ENCODE assay signal across 13 mouse cellular contexts in the genomic region with DNA sequence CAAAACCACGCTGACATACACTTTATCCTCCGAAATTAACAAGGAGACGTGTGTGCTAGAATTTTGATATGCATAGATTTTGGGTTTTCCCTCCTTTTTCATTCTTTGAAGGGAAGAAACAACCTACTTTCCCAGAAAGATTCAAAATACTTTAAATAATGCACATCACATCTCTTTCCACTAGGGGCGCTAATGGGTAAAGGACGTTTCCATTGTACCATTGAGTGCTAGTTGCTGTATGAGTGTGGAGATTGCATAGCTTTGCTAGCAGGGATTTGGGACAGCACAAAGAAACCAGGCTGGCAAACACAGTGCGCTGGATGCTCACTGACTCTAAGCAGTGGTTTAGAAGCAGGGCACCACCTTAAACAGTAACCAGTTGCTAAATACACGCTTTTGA. TPM values are rescaled to one million over a fixed set of nuclear protein-coding genes. Genes with fewer than 3 reads are reported as not detected.
DNase-seq lines count a peak whose midpoint lies in the region; ATAC-seq and TF ChIP-seq lines count a peak whose summit lies in the region.
"Had no signal": no experiment of that assay in that cellular context is flagged by ENCODE, and none has a peak within 500 bp of the region (broad histone marks: within the 10 kb centered on the region; RNA-seq: fewer than 3 reads in every experiment).

No protein-coding gene starts in this region.

- TF ChIP-seq POLR2A in cerebellum, adult 2 months (IDR thresholded peaks at IDR 0.05; ENCODE audit: borderline replicate concordance, insufficient read depth, low read length), result no peak

- H3K9me3 ChIP-seq in E14TG2a.4 (ENCODE audit: low read length), result no peaks in the 10 kb centered on the region
- H3K9me3 ChIP-seq in limb, embryonic 10.5 days (replicated peaks), result no peaks in the 10 kb centered on the region

- no peaks in the 10 kb centered on the region for H3K36me3 ChIP-seq in E14TG2a.4 (ENCODE audit: insufficient read depth, low read length)
- no peaks in the 10 kb centered on the region for H3K36me3 ChIP-seq in limb, embryonic 10.5 days

- DNase-seq in cerebellum, adult 2 months, result no peak
- no peak for DNase-seq in layer of hippocampus, adult 2 months (ENCODE audit: low spot score in 2 of 2)
- DNase-seq in layer of hippocampus, adult 11-12 months (ENCODE audit: low spot score), result no peak
- DNase-seq in limb, embryonic 10.5 days (ENCODE audit: low spot score), result no peak
- DNase-seq in adrenal gland, adult (ENCODE audit: inconsistent age in 2 of 2, low spot score in 1 of 2), result no peak
- DNase-seq: cerebellum, adult 11 months had no signal

- ATAC-seq in cerebellum, adult (ENCODE audit: insufficient number of reproducible peaks, low FRiP score, low TSS enrichment), result no peak
- ATAC-seq in inflammation-experienced regulatory T-cells, adult 6 months, result peak; percentile 60
- ATAC-seq: activated CD4-positive, CD25-positive, alpha-beta regulatory T cell, adult 4 months had no signal

- H3K4me3 ChIP-seq in cerebellum, adult 2 months (replicated peaks; ENCODE audit: insufficient read depth, low read depth, low read length), result no peak overlapping the region
- no peak overlapping the region for H3K4me3 ChIP-seq in layer of hippocampus, adult 2 months
- H3K4me3 ChIP-seq in E14TG2a.4 (replicated peaks; ENCODE audit: low read length), result no peak overlapping the region
- H3K4me3 ChIP-seq in limb, embryonic 10.5 days, result no peak overlapping the region
- H3K4me3 ChIP-seq: erythroblast, embryonic 14.5 days had no signal

- 41% methylated on average over 7 of the region's 7 CpGs for WGBS in cerebellum, adult 2 months
- WGBS in limb, embryonic 10.5 days, result 40% methylated on average over 7 of the region's 7 CpGs

- H3K27me3 ChIP-seq in cerebellum, adult 2 months (ENCODE audit: control insufficient read depth, insufficient read depth, low read length), result no peaks in the 10 kb centered on the region
- no peaks in the 10 kb centered on the region for H3K27me3 ChIP-seq in E14TG2a.4 (ENCODE audit: insufficient read depth, low read length)
- H3K27me3 ChIP-seq in limb, embryonic 10.5 days (ENCODE audit: low read depth, poor library complexity, severe bottlenecking), result no peaks in the 10 kb centered on the region

- TF ChIP-seq CTCF in cerebellum, adult 2 months (IDR thresholded peaks at IDR 0.05; ENCODE audit: borderline replicate concordance, insufficient read depth, low read depth, low read length), result peak; percentile 21; the same call in 1 of the 2 replicates
- TF ChIP-seq CTCF in layer of hippocampus, adult 2 months (conservative IDR thresholded peaks at IDR 0.05), result peak; percentile 76
- TF ChIP-seq CTCF in E14TG2a.4 (conservative IDR thresholded peaks at IDR 0.05; ENCODE audit: low read length), result peak; percentile 55

- H3K27ac ChIP-seq in cerebellum, adult 2 months (ENCODE audit: insufficient read depth, low read length), result no peak overlapping the region
- H3K27ac ChIP-seq in layer of hippocampus, adult 2 months, result no peak overlapping the region
- H3K27ac ChIP-seq in limb, embryonic 10.5 days, result no peak overlapping the region

- no peaks in the 10 kb centered on the region for H3K4me1 ChIP-seq in cerebellum, adult 2 months (ENCODE audit: control insufficient read depth, insufficient read depth, low read length)
- H3K4me1 ChIP-seq in E14TG2a.4 (replicated peaks; ENCODE audit: low read depth, low read length), result no peaks in the 10 kb centered on the region
- H3K4me1 ChIP-seq in limb, embryonic 10.5 days, result no peaks in the 10 kb centered on the region

RNA-seq across cellular contexts. Expression of gene Gm14569, which starts 3.6 kb away (rescaled TPM):
- 1.6 and 2.0 TPM in 2 replicates for polyA plus RNA-seq in cerebellum, adult 2 months (2012; rRNA removed)
- 1 to 10 TPM; 2.0 TPM for total RNA-seq in layer of hippocampus, adult 2 months (2021)
- under 1 TPM in 1 of 3 experiments, not detected in 2; 0.38 TPM for polyA plus RNA-seq in inflammation-experienced regulatory T-cells, adult 6 months (2017; shearing (Covaris generic))
- polyA plus RNA-seq in limb, embryonic 10.5 days (2016; fragmentation: Nextera tagmentation; extraction: Ambion mirVana), result not detected in 2 replicates
- total RNA-seq: gastrocnemius, postnatal 4 days had no signal
- polyA plus RNA-seq: activated CD4-positive, CD25-positive, alpha-beta regulatory T cell, adult 4 months; erythroblast, embryonic 14.5 days; intestine, embryonic 14.5 days had no signal

Comparison
In these comparisons a context has a peak if more than half of its experiments do, and no peak if none do; other contexts are left out.
1. CTCF ChIP-seq: peak in every context shown above with its lines; median percentile 76 in layer of hippocampus, adult 2 months; 55 in E14TG2a.4; 21 in cerebellum, adult 2 months.